Mouse (Mus musculus) right cerebral cortex, postnatal 14 days (tissue): ENCODE data around the gene Gm48552.

Source experiments
- DNase-seq: peaks from one replicate; pipeline ENCODE4 v3.0.0; 2022

The Gm48552 gene

DNA sequence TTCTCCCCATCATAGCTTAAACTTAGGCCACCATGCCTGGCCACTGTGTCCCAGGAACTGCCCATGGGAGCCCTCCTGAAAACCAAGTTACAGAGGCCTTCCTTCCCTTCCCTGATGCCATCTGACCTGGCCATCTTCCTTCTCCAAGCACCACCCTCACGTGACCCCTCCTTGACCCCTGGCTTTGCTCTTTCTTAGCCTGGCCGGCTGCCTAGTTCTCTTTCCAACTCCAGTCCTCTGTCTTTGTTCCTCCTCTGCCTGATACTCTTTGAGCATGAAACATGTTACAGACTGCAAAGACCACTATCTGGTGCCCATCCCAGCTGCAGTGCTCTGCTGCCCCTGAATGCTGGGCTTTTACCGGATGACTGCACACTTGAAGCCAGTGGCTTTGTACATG lies 568 bp downstream of the Gm48552 start:
- no peak for DNase-seq

DNA sequence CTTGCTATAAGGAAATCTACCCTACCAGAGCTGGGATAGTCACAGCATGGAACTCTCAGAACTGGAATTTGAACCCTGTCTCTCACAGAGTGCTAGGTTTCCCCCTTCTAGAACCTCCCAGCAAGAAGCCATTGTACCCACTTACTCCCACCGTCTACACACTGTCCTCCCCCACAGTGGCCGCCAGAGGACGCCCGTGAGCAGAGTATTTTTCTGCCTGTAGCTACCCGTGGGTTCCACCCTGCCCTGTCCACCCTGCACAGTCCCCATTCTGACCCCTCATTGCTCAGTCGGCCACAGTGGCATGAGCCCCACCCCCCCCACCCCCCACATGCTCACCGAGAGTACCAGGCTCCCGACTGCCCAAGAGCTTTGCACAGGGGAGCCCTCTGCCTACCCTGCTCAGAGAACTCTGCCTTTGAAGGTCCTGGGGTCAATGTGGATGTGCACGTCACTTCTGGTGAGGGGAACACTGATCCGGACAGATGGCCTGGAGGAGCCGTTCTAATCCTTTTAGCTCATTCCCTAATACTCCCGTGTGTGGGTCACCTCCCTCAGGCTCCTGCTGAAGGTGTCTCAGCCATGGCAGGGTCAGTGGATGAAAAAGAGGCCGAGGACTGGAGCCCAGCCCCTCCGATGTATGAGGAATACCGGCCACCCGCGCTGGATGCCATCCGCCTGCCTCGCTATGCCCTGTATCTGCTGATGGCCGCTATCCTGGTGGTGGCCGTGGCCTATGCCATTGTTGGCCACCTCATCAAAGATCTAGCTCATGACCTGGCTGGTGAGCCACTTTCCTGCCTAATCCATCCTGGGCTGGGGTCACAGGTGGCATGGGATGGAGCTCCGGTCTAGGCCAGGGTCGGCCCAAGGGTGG lies 1.2 kb downstream of the Gm48552 start:
- peak; percentile 72 for DNase-seq

- no peak for DNase-seq
These were observed 1.8 kb downstream of the Gm48552 start for GRCm38 (mm10) chr10:81390678-81390965.

GRCm38 (mm10) chr10:81392270-81392669 lies 3.5 kb downstream of the Gm48552 start:
- no peak for DNase-seq

DNA sequence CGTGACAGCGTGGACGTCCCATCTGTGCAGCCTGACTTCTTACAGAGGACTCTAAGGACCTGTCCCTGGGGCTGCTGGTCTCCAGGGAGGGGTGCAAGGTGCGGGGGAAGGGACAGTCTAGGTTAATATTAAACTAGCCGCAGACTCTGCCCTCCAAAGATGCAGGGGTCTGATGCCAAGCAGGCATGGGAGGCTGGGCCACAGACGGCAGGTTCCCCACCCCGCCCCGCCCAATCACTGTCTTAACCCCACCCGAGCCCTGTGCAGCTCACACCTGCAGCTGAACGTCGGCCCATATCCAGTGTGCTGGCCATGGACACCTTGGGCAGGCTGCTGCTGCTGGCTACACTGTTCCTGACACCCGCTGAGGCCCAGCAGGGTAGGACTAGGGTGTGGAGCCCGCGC lies 4.0 kb downstream of the Gm48552 start, which contains the start of gene Smim24:
Gene Smim24, plus strand, starts transcription at position 271 of the 405 bp plus-strand sequence.
- DNase-seq: no peak

GRCm38 (mm10) chr10:81393456-81394063 lies 4.8 kb downstream of the Gm48552 start:
- DNase-seq: no peak

DNA sequence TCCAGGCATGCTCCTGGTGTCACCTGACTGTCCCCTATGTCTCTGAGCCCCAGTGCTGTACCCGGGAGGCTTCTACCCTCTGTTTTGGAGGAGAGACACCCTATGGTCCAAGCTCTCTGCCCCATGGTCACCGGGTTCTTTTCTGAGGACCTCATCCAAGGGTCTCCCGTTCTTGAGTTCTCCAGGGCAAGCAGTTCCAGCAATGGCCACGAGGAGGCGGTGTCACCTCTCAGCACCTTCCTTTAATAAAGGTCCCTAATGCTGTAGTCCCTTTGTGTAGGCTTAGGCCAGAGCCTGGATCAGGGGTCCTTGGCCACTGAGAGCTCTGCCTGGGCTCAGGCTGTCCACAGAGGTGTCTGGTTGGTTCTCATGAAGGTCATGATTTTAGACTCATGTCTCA lies 6.3 kb downstream of the Gm48552 start:
- peak; percentile 69 for DNase-seq

DNA sequence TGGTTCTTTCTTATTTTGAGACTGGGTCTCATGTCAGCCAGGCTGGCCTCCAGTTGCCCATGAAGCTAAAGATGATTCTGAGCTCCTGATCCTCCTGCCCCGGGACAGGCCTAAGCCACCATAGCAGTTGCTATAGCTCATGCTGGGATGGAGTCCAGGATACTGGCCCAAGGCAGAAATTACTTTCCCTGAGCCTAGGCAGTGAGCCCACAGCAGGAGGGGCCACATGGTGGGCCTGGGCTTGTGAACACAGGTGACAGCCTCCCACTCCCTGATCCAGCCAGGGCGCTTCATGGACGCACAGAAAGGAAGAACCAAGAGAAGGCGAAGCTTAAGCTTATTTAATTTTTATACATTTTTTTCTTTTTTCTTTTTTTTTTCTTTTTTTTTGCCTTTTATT lies 7.1 kb downstream of the Gm48552 start:
- DNase-seq: no peak

DNA sequence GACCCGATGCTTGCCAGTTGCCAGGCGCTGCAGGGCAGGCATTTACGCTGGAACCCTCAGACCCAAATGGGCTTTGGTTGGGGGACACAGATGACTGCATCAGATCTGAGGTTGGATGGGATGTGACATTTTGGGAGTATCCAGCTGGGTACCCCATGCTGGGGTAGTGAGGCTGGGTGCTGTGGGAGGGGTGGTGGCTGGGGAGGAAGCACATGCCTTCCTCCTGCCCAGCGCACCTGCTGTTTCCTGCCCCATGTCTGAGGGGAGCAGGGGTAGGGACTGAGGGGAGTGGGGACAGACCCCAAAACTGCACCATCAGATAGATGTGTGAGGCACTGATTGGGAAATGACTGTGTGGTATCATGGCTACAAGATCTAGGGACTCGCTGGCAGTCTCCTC lies 7.9 kb downstream of the Gm48552 start:
- no peak for DNase-seq

DNA sequence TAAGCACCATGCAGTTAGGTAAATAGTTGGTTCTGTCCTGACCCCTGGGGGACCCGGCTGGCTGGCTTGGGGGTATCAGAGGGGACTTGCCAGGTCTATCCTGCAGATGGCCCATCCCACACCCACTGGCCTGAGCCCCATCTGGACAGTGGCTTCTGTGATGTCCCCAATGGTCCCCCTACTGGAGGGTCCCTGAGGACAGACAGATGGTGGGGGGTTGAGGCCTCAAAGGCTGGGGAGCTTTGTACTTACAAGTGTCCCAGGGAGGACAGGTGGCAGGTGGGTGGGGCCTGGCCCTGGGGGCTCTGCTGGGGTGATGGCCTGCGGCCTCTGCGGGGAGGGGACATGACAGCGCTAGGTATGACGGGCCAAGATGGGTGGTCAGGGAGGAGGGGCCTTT lies 10.5 kb downstream of the Gm48552 start:
- no peak for DNase-seq

- no peak for DNase-seq
These were observed 11.0 kb downstream of the Gm48552 start for GRCm38 (mm10) chr10:81399798-81400308.

DNA sequence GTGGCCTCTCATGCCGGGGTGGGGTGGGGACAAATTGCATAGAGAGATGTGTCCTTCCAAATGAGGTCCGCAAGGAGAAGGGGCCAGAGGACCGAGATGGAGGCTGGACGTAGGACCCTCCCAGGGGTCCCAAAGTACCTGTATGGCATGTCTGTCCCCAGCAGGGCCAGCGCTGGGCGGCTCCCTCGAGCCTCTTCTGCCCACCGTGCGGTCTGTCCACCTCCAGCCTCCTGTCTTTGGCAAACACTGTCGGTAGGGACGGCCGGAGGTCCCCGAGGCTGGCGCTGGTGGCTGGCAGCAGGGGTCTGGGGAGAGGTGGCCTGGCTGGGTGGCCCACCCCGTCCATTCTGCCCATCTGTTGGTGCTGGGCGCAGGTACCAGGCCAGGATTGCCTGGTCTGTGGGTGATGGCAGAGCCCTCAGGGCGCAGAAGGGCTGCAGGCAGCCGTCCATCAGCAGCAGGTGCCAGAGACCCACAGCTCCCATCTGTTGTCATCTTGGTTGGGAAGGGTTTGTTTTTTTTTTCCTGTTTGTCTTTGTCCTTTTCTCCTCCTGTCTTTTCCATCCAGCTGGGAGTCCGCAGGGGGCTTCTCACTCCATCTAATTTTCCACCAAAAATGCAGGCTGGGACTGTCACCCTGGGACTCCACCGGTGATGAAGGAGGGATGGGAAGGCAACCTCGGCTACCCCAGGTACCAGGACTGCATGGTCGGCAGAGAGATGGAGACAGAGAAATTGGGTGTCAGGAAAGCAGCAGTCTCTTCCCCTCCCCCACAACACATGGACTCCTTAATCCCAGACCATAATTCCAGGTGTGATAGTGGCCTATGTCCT lies 11.8 kb downstream of the Gm48552 start:
- DNase-seq: no peak

GRCm38 (mm10) chr10:81401205-81401520 lies 12.4 kb downstream of the Gm48552 start:
- DNase-seq: no peak

DNA sequence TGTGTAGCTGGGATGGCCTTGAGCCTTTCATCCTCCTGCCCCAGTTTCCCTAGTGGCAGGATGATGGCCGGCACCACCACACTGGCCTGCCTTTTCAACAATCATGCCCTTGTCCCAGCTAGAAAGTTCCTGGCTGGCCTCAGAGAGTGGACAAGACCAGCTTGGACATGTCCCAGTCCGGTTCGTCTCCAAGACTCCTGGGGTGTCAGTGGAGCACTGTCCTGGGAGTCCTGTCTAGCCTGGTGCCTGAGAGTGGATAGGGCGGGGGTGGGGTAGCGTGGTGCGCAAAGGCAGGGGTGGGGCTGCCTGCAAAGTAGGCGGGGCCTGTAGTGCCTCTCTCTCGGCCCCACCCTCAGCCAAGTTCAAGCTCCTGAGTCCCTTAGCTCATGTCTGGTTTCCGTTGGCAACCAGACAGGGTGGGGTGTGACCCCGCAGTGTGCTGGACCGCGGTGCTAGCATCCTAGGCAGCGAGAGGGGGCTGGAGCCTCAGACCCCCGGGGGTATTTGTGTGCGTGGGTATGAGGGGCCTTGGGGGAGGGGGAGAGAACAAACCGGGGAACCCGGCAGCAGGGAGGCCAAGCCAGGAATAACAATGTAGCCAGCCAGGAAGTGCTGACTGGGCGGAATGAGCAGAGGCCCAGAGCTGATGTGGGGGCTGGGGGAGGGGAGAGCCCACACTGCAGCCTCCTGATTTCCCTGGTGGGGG lies 12.9 kb downstream of the Gm48552 start:
- DNase-seq: peak; percentile 60

- no peak for DNase-seq
These were observed 13.5 kb downstream of the Gm48552 start for GRCm38 (mm10) chr10:81402227-81402765.

DNA sequence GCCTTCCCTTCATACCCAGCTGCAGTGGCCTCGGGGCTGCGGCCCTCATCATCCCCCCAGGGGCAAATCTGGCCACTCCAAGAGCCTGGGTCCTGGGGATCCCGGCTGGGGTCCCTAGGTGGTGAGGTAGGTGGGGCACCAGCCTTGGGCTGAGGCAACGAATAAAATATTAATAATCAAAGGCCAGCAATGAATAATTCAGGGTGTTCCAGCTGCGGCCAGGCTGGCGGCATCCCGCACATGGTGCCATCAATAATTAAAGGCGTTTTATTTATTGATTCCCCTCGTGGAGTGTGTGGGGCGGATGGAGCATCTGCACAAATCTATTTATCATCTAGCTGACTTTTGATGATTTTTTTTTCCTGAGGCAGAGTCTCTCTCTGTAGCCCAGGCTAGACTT lies 14.7 kb downstream of the Gm48552 start:
- no peak for DNase-seq

DNA sequence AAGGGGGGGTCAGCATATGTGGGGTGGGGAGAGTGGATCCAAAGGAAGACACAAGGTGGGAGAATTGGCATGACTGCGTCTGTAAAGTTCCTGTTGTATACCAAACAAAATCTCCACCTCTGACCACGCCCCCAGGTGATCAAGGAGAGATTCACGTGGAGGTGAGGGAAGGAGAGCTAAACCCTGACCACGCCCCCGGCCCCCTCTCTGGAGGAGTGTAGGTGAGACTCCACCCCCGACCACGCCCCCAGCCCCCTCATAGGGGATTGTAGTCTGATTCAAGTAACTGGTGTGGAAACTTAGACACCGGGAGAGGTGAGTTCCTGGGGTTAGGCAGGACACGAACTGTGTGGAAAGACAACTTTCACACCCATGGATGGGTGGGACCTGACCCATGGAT lies 15.3 kb downstream of the Gm48552 start:
- no peak for DNase-seq

DNA sequence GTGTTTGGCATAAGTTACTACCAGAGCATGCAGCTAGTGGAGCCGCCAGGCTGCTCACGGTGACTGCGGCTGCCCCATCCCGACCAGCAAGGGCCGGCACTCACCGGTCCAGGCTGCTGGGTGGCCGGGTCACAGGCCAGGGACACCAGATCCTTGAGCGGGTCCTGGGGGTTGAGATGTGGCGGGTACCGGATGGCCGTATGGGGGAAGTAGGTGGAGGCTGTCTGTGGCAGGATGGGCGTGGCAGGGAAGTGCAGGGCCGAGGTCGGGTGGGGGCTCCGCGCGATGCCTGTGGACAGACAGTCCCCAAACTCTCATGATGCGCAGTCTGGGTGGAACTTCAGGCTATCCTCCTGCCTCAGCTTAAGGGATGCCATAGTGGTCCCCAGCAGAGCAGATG lies 15.9 kb downstream of the Gm48552 start:
- DNase-seq: no peak

DNA sequence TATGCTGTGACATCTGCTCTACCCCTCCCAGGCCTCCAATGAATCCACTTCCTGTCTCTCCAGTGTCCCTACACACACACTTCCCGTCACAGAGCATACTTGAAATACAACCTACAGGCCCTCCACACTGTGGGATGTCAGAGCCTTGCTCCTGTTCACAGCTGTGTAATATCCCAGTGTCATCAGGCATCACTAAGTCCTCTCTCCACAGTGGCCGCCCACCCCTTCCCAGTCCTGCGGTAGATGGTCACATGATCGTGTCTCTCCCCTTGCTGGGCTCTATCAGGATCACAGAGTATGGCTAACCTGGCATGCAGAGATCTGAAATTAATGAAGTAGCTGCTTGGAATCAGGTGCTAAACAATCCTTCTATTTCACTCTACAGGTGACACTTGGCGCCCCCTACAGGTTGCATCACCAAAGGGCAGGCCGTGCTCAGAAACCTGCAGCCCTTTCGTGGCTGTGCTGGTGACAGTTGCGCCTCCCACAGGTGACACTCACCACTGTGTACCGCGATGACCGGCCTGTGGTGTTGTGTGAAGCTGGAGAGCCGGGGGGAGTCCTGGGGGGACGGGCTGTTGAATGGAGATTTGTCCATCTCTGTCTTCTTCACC lies 16.9 kb downstream of the Gm48552 start:
- peak; percentile 66 for DNase-seq

- no peak for DNase-seq
These were observed 18.0 kb downstream of the Gm48552 start for GRCm38 (mm10) chr10:81406504-81407440.
